Mouse (Mus musculus): Measurements from ENCODE around the gene A2m. TPM values are rescaled to one million over a fixed set of nuclear protein-coding genes. Genes with fewer than 3 reads are reported as not detected.

A2m gene
- polyA plus RNA-seq (2015; fragmentation: Nextera tagmentation; extraction: Ambion mirVana), result 2.0 and 2.4 TPM in 2 replicates

- no peak within 1 kb of the TSS for H3K27ac ChIP-seq
- peak within 1 kb of the TSS; percentile 49 for H3K4me2 ChIP-seq
- H3K4me3 ChIP-seq, result peak within 1 kb of the TSS; percentile 23
- WGBS, result 85% methylated on average over 8 of the region's 8 CpGs
- no peaks in the 10 kb centered on the region for H3K27me3 ChIP-seq
- H3K36me3 ChIP-seq, result no peaks in the 10 kb centered on the region
- no peaks in the 10 kb centered on the region for H3K4me1 ChIP-seq (replicated peaks)
- H3K9me3 ChIP-seq (replicated peaks), result no peaks in the 10 kb centered on the region
- H3K9ac ChIP-seq, result no peak within 1 kb of the TSS
- no peak for ATAC-seq (replicated peaks; ENCODE audit: insufficient number of reproducible peaks, insufficient read depth, low FRiP score, low read depth)
Measured at GRCm38 (mm10) chr6:121635076-121635475, at the start of gene A2m. TSS of gene A2m (plus strand) at chr6:121635376.

- ATAC-seq (replicated peaks; ENCODE audit: insufficient number of reproducible peaks, insufficient read depth, low FRiP score, low read depth), result no peak
- WGBS, result 55% methylated on average over 1 of the region's 1 CpGs
- Histone ChIP-seq H3K9ac (no peak overlapping the region), H3K9me3 (replicated peaks) (no peaks in the 10 kb centered on the region), H3K4me3 (no peak overlapping the region), H3K27me3 (no peaks in the 10 kb centered on the region), H3K4me1 (replicated peaks) (no peaks in the 10 kb centered on the region), H3K27ac (no peak overlapping the region), H3K36me3 (no peaks in the 10 kb centered on the region), H3K4me2 (no peak overlapping the region)
Measured at GRCm38 (mm10) chr6:121590131-121590530, 45.0 kb upstream of the A2m start.

DNA sequence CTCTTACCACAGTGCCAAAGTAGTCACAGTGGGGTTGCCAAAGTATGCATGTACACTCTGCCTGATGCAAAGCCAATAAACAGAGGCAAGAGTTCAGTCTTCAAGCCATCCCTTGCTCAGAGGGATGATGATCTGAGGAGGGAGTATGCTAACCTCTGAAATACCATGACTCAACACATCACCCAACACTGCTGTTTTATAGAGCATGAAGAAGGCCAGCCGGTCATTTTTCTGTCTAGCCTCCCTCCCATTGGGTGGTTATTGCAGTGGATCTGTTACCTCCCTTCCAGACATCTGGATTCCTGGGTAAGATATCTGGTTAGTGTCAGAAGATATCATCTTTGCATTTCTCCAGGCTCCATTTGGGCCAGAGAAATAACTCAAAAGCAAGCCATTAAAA is 34.2 kb upstream of the A2m start:
- H3K36me3 ChIP-seq, result no peaks in the 10 kb centered on the region
- no peak for ATAC-seq (replicated peaks; ENCODE audit: insufficient number of reproducible peaks, insufficient read depth, low FRiP score, low read depth)
- no peak overlapping the region for H3K4me2 ChIP-seq
- no peak overlapping the region for H3K27ac ChIP-seq
- H3K9ac ChIP-seq, result no peak overlapping the region
- H3K27me3 ChIP-seq, result no peaks in the 10 kb centered on the region
- no peaks in the 10 kb centered on the region for H3K9me3 ChIP-seq (replicated peaks)
- no peak overlapping the region for H3K4me3 ChIP-seq
- 62% methylated on average over 1 of the region's 1 CpGs for WGBS
- H3K4me1 ChIP-seq (replicated peaks), result no peaks in the 10 kb centered on the region

GRCm38 (mm10) chr6:121607861-121608260 is 27.3 kb upstream of the A2m start:
- Histone ChIP-seq H3K4me3 (no peak overlapping the region), H3K4me2 (no peak overlapping the region), H3K9me3 (replicated peaks) (no peaks in the 10 kb centered on the region), H3K27ac (no peak overlapping the region), H3K36me3 (no peaks in the 10 kb centered on the region), H3K9ac (no peak overlapping the region), H3K27me3 (no peaks in the 10 kb centered on the region), H3K4me1 (replicated peaks) (no peaks in the 10 kb centered on the region)
- no peak for ATAC-seq (replicated peaks; ENCODE audit: insufficient number of reproducible peaks, insufficient read depth, low FRiP score, low read depth)

DNA sequence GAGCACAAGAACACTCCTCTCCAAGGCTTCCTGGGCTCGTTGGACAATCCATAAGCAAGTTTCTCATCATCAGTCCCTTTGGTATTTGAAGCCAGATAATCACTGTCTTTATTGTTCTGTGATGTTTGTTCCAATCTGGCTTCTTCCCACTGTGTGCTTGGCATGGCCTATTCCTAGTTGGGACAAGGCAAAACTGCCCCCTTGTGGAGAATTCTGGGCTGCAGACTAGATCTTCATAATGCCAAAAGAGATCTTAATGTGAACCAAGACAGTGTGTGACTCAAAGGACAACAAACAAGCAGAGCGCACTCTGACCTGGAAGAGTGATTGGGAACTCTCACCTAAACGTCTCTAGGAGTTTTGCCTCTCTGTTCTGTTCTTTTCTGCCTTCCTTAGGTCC is 23.4 kb upstream of the A2m start:
- Histone ChIP-seq H3K4me2 (no peak overlapping the region), H3K9ac (no peak overlapping the region), H3K27me3 (no peaks in the 10 kb centered on the region), H3K9me3 (replicated peaks) (no peaks in the 10 kb centered on the region), H3K4me3 (no peak overlapping the region), H3K36me3 (no peaks in the 10 kb centered on the region), H3K27ac (no peak overlapping the region), H3K4me1 (replicated peaks) (no peaks in the 10 kb centered on the region)
- ATAC-seq (replicated peaks; ENCODE audit: insufficient number of reproducible peaks, insufficient read depth, low FRiP score, low read depth), result no peak
- 37% methylated on average over 3 of the region's 3 CpGs for WGBS

DNA sequence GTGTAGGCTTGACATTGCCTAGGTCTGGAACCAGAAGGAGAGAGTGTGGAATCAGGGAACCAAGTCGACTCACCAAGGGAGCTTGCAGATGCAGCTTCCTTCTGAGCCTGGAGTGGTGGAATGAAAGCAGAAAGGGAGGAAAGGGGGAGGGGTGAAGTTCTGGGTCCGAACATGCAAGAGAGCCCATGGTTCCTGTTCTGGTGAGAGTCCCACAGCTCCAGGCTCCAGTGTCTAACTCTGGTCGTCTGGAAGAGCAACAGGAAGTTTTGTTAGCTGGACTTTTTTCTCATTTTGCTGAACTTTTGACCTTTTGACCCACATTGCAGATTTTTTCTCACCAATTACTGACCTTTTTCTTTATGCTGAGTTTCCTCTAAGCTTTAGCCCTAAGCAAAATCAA is 17.7 kb upstream of the A2m start:
- no peaks in the 10 kb centered on the region for H3K36me3 ChIP-seq
- H3K4me1 ChIP-seq (replicated peaks), result no peaks in the 10 kb centered on the region
- H3K9me3 ChIP-seq (replicated peaks), result no peaks in the 10 kb centered on the region
- H3K4me2 ChIP-seq, result no peak overlapping the region
- H3K4me3 ChIP-seq, result no peak overlapping the region
- ATAC-seq (replicated peaks; ENCODE audit: insufficient number of reproducible peaks, insufficient read depth, low FRiP score, low read depth), result no peak
- H3K27ac ChIP-seq, result no peak overlapping the region
- 35% methylated on average over 3 of the region's 3 CpGs for WGBS
- no peaks in the 10 kb centered on the region for H3K27me3 ChIP-seq
- no peak overlapping the region for H3K9ac ChIP-seq

- ATAC-seq (replicated peaks; ENCODE audit: insufficient number of reproducible peaks, insufficient read depth, low FRiP score, low read depth), result no peak
- 60% methylated on average over 2 of the region's 2 CpGs for WGBS
- Histone ChIP-seq H3K27ac (no peak overlapping the region), H3K4me3 (no peak overlapping the region), H3K4me2 (no peak overlapping the region), H3K36me3 (no peaks in the 10 kb centered on the region), H3K9ac (no peak overlapping the region), H3K9me3 (replicated peaks) (no peaks in the 10 kb centered on the region), H3K27me3 (no peaks in the 10 kb centered on the region), H3K4me1 (replicated peaks) (no peaks in the 10 kb centered on the region)
Measured at GRCm38 (mm10) chr6:121622525-121622924, 12.7 kb upstream of the A2m start.

DNA sequence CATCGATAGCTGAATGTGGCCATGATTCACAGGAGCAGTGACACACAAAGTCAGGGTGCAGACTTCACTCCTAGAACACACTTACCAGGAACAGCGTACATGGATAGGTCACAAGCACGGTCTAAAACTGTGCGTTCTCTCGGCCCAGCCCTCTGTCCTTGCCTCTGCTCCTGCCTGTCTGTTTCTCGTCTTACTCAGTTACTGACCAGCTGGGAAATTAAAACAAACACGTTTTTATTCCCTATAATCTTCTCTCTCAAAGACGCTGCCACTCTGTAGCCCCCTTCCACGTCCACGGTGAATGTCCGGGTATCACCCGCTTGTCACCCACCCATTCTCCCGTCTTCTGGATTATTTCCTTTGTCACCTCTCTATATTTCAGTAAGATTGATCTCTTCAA is 656 bp upstream of the A2m start:
- Histone ChIP-seq H3K4me2 (no peak overlapping the region), H3K9ac (no peak overlapping the region), H3K27ac (no peak overlapping the region), H3K27me3 (no peaks in the 10 kb centered on the region), H3K36me3 (no peaks in the 10 kb centered on the region), H3K4me3 (no peak overlapping the region), H3K4me1 (replicated peaks) (no peaks in the 10 kb centered on the region), H3K9me3 (replicated peaks) (no peaks in the 10 kb centered on the region)
- no peak for ATAC-seq (replicated peaks; ENCODE audit: insufficient number of reproducible peaks, insufficient read depth, low FRiP score, low read depth)
- 63% methylated on average over 13 of the region's 13 CpGs for WGBS

GRCm38 (mm10) chr6:121635878-121636371 is 749 bp downstream of the A2m start:
- H3K4me1 ChIP-seq (replicated peaks), result no peaks in the 10 kb centered on the region
- no peak overlapping the region for H3K9ac ChIP-seq
- H3K36me3 ChIP-seq, result no peaks in the 10 kb centered on the region
- H3K9me3 ChIP-seq (replicated peaks), result no peaks in the 10 kb centered on the region
- H3K4me2 ChIP-seq, result peak overlapping the region; percentile 49
- 8% methylated on average over 12 of the region's 12 CpGs for WGBS
- H3K27me3 ChIP-seq, result no peaks in the 10 kb centered on the region
- ATAC-seq (replicated peaks; ENCODE audit: insufficient number of reproducible peaks, insufficient read depth, low FRiP score, low read depth), result no peak
- peak overlapping the region; percentile 23 for H3K4me3 ChIP-seq
- H3K27ac ChIP-seq, result no peak overlapping the region

DNA sequence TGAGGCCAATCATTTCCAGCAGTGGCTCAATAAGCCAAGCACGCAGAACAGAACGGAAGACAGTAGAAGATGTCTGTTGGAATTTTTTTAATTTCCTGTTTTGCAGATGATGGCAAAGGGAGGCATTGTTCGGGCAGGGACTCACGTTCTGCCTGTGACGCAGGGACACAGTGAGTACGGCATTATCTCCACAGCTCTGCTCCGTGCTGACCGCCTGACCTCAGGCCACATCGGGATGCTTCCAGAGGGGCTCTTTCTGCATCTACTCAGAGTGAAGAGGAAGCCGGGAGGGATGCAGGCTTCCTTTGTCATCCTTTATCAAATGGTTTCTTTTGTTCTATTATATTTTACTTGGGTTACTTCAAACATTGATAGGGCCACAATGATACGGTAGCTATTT is 13.3 kb downstream of the A2m start:
- Histone ChIP-seq H3K4me2 (no peak overlapping the region), H3K9me3 (replicated peaks) (no peaks in the 10 kb centered on the region), H3K4me1 (replicated peaks) (no peaks in the 10 kb centered on the region), H3K36me3 (no peaks in the 10 kb centered on the region), H3K9ac (no peak overlapping the region), H3K27me3 (no peaks in the 10 kb centered on the region), H3K4me3 (no peak overlapping the region), H3K27ac (no peak overlapping the region)
- 50% methylated on average over 11 of the region's 11 CpGs for WGBS
- peak; percentile 60; the same call in 1 of the 2 replicates for ATAC-seq (replicated peaks; ENCODE audit: insufficient number of reproducible peaks, insufficient read depth, low FRiP score, low read depth)
